Mouse (Mus musculus): ENCODE results near the gene Grasp. TPM values are rescaled to one million over a fixed set of nuclear protein-coding genes. Genes with fewer than 3 reads are reported as not detected.

Grasp gene
- total and polyA plus RNA-seq, 3 experiments, result 7.6 to 11.5 (median 10.9) TPM

DNA sequence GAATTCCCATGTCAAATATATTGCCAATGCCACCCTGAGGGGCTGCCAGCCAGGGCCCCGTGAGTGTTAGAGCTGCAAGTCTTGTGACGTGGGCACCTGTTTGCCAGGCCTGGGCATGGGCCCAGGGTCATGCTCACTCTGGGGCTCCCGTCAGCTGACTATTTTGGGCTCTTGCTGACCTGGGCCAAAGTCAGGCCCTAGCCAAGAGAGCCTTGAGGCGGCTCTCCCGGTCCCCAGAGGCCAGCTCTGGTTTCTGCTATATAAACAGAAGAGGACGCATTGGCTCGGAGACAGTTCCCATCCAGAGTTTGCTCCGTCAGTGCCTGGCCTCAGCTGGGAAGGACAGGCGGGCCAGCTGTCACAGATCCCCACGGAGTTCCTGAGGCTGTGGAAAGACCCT, 36.4 kb downstream of the Grasp start:
- Histone ChIP-seq H3K27ac (peak overlapping the region; percentile 91), H3K4me1 (ENCODE audit: control insufficient read depth, insufficient read depth, low read length) (peaks cover 18% of the 10 kb centered on the region), H3K4me3 (no peak overlapping the region), H3K27me3 (ENCODE audit: control insufficient read depth, insufficient read depth, low read length) (no peaks in the 10 kb centered on the region), H3K9ac (ENCODE audit: low read depth, low read length) (peak overlapping the region; percentile 74), H3K79me2 (replicated peaks; ENCODE audit: control insufficient read depth, insufficient read depth, low read length) (no peaks in the 10 kb centered on the region), H3K36me3 (ENCODE audit: control insufficient read depth, insufficient read depth, low read length) (no peaks in the 10 kb centered on the region)
- intact Hi-C loops (cut with DNase I), result no loop called here
- 13% methylated on average over 10 of the region's 10 CpGs for WGBS
- peak; percentile 85 for TF ChIP-seq POLR2A (IDR thresholded peaks at IDR 0.05; ENCODE audit: insufficient read depth, low read depth, low read length)
- no peak; the same call in 1 of the 2 replicates for TF ChIP-seq CTCF (IDR thresholded peaks at IDR 0.05)
- TF ChIP-seq EP300 (IDR thresholded peaks at IDR 0.05; ENCODE audit: insufficient read depth, low read depth, low read length), result peak; percentile 97
- DNase-seq, result peak; percentile 84 to 92

DNA sequence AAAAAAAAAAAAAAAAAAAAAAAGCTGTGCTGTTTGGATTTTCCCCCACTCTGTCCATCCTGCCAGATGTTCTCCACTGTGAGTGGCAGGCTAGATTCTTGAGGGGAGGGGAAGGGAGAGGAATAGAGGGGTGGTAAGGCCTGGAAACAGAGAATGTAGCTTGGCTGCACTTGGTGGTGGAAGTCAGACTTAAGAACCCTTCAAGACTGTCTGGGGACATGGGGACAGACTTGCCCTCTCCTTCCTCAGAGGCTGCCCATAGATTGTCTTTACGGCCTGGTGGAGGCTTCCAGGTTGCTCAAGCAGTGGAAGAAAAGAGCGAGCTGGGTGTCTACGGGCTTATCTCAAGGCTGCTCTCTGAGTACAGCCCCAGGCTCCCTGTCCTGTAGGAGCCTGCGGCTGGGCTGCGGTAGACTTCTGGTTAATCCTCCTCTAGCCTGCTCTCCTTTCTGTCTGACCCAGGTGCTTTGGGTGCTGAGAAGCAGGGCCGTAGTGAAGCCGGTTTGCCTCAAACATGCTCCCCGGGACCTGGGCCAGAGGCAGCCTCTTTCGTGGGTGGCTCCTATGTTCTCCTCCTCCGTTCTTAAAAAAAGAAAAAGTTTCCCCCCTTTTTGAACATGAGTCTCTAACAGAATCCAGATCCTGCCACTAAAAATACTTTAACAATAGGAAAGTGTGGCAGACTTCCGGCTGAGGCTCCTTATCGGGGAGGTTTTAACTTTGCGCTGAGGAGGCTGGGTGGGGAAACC, 37.1 kb downstream of the Grasp start:
- WGBS, result 9% methylated on average over 13 of the region's 13 CpGs
- peak overlapping the region; percentile 91 for H3K27ac ChIP-seq
- TF ChIP-seq POLR2A (IDR thresholded peaks at IDR 0.05; ENCODE audit: insufficient read depth, low read depth, low read length), result no peak; the same call in 1 of the 2 replicates
- TF ChIP-seq EP300 (IDR thresholded peaks at IDR 0.05; ENCODE audit: insufficient read depth, low read depth, low read length), result 0 out of 2 replicates have a peak, but pooled peaks have one; percentile 34
- no peak for TF ChIP-seq CTCF (IDR thresholded peaks at IDR 0.05)
- no peaks in the 10 kb centered on the region for H3K27me3 ChIP-seq (ENCODE audit: control insufficient read depth, insufficient read depth, low read length)
- peaks cover 23% of the 10 kb centered on the region for H3K4me1 ChIP-seq (ENCODE audit: control insufficient read depth, insufficient read depth, low read length)
- H3K36me3 ChIP-seq (ENCODE audit: control insufficient read depth, insufficient read depth, low read length), result no peaks in the 10 kb centered on the region
- peak overlapping the region; percentile 21 for H3K4me3 ChIP-seq
- intact Hi-C loops (cut with DNase I), result no loop called here
- H3K9ac ChIP-seq (ENCODE audit: low read depth, low read length), result peak overlapping the region; percentile 74
- H3K79me2 ChIP-seq (replicated peaks; ENCODE audit: control insufficient read depth, insufficient read depth, low read length), result no peaks in the 10 kb centered on the region
- peak; percentile 57 to 63 for DNase-seq

DNA sequence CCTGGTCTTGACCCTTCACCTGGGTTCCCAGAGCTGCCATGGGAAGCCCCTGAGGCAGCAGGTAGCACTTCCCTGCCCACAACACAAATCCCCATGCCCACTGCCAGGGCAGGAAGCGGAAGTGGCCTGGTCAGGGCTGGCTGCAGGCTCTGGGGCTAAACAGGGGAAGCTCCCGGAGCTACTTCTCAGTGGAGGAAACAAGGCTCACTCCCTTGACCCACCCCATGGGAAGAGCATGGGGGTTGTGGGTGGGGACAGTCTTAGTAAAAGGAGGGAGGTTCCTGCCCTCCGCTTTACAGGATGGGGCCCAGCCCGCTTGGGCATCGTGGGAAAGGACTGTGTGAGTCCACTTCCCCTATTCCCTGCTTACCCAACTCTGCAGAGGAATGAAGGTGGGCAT, 38.5 kb downstream of the Grasp start:
- Histone ChIP-seq H3K4me1 (ENCODE audit: control insufficient read depth, insufficient read depth, low read length) (peaks cover 27% of the 10 kb centered on the region), H3K4me3 (no peak overlapping the region), H3K36me3 (ENCODE audit: control insufficient read depth, insufficient read depth, low read length) (no peaks in the 10 kb centered on the region), H3K9ac (ENCODE audit: low read depth, low read length) (no peak overlapping the region), H3K27me3 (ENCODE audit: control insufficient read depth, insufficient read depth, low read length) (no peaks in the 10 kb centered on the region), H3K79me2 (replicated peaks; ENCODE audit: control insufficient read depth, insufficient read depth, low read length) (no peaks in the 10 kb centered on the region), H3K27ac (peak overlapping the region; percentile 91; the same call in 1 of the 2 replicates)
- intact Hi-C loops (cut with DNase I), result no loop called here
- 55% methylated on average over 5 of the region's 5 CpGs for WGBS
- TF ChIP-seq EP300 (IDR thresholded peaks at IDR 0.05; ENCODE audit: insufficient read depth, low read depth, low read length), result no peak
- TF ChIP-seq CTCF (IDR thresholded peaks at IDR 0.05), result no peak
- TF ChIP-seq POLR2A (IDR thresholded peaks at IDR 0.05; ENCODE audit: insufficient read depth, low read depth, low read length), result no peak
- DNase-seq, result peak; percentile 60 to 72

DNA sequence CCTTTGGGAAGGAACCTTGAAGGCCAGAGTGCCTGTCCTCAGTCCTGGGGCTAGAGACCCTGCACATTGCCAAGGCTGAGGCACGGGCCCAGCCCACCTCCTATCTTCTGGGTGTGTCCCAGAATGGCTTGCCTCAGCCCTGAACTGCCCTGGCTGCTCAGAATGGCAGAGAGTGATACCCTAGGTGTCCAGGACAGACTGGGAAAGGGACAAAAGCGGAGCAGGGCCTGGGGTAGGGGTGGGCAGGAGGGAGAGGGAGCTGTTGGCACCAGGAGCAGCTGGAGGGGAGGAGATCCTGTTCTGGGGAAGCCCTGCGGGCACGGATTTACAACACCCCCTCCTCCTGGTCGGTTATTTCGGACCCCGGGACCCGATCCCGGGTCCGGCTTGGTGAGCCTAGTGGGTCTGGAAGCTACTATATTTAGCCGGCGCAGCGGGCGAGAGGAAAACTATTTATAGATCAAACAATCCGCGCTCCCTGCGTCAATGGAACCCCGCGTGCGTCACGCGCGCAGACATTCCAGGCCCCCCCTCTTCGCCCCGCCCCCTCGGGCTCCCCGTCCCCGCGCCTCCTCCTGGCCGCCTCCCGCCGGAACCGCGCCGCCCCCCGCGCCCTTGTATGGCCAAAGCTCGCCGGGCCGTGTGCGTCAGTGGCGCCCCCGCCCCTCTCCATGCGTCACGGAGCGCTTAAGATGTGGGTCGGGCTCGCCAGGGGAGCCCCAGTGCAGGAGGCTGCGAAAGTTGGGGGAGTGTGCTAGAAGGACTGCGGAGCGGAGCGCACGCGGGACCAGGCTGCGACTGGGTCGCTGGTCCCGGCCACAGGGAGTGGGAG, 42.4 kb downstream of the Grasp start:
- H3K79me2 ChIP-seq (replicated peaks; ENCODE audit: control insufficient read depth, insufficient read depth, low read length), result no peaks in the 10 kb centered on the region
- H3K27ac ChIP-seq, result peak overlapping the region; percentile 85
- WGBS, result 2% methylated on average over 57 of the region's 57 CpGs
- no peaks in the 10 kb centered on the region for H3K27me3 ChIP-seq (ENCODE audit: control insufficient read depth, insufficient read depth, low read length)
- peak; percentile 89 for TF ChIP-seq POLR2A (IDR thresholded peaks at IDR 0.05; ENCODE audit: insufficient read depth, low read depth, low read length)
- peak; percentile 52 for TF ChIP-seq CTCF (IDR thresholded peaks at IDR 0.05)
- peak; percentile 43; the same call in 1 of the 2 replicates for TF ChIP-seq EP300 (IDR thresholded peaks at IDR 0.05; ENCODE audit: insufficient read depth, low read depth, low read length)
- no peaks in the 10 kb centered on the region for H3K36me3 ChIP-seq (ENCODE audit: control insufficient read depth, insufficient read depth, low read length)
- H3K9ac ChIP-seq (ENCODE audit: low read depth, low read length), result peak overlapping the region; percentile 70
- intact Hi-C loops (cut with DNase I), result loop anchor here (1.0 to 2.0 kb wide), 2 partner anchors 16 to 19 kb away; no protein-coding TSS in a partner anchor
- DNase-seq, result peak; percentile 97
- H3K4me3 ChIP-seq, result peak overlapping the region; percentile 61
- H3K4me1 ChIP-seq (ENCODE audit: control insufficient read depth, insufficient read depth, low read length), result peaks cover 19% of the 10 kb centered on the region

DNA sequence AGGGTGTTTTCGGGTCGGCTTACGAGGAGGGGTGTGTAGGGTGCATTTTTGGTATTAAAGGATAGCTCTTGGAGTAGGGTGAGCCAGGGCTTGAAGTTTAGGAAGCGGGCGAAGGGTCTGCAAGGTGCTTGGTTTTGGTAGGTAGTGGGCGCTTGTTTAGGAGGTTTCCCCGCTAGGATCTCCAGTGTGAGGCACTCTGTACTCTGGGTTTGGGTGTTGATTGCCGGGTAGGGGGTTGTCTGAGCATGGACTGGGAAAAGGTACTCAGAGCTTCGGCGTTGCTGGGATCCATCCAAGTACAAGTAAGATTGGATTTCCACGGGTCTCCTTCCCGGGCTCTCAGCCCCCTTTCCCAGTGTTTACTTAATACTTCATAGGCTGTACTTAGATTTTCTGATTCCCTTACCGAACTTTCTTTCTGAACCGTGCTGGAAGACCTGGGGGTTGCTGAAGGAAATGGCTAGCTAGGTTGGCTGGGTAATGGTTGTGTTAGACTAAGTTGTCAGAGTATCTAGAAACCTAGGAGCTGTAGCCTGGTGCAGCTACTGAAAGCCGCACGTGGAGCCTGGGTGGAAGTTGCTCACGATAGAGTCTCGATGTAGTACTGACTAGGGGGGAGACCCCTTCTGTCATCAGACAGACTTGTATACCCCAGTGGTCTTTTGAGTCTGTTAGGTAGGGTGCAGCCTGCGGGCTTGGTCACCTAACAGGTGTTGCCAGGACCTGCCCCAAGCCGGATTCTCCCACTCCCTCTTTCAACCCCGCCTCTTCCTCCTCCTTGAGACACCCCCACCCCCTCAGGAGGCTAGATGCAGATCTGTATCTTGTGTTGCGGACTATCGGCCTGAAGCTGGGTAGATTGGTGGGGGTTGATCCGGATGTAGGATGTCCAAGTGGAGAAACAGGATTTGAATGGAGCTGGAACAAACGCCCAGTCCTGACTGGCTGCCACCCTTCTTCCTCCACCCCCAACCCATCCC, 43.4 kb downstream of the Grasp start:
- WGBS, result 8% methylated on average over 25 of the region's 25 CpGs
- no peak for TF ChIP-seq CTCF (IDR thresholded peaks at IDR 0.05)
- no peak for TF ChIP-seq EP300 (IDR thresholded peaks at IDR 0.05; ENCODE audit: insufficient read depth, low read depth, low read length)
- TF ChIP-seq POLR2A (IDR thresholded peaks at IDR 0.05; ENCODE audit: insufficient read depth, low read depth, low read length), result 0 out of 2 replicates have a peak, but pooled peaks have one; percentile 8
- Histone ChIP-seq H3K4me3 (peak overlapping the region; percentile 61), H3K9ac (ENCODE audit: low read depth, low read length) (peak overlapping the region; percentile 62), H3K27me3 (ENCODE audit: control insufficient read depth, insufficient read depth, low read length) (no peaks in the 10 kb centered on the region), H3K36me3 (ENCODE audit: control insufficient read depth, insufficient read depth, low read length) (no peaks in the 10 kb centered on the region), H3K4me1 (ENCODE audit: control insufficient read depth, insufficient read depth, low read length) (peaks cover 14% of the 10 kb centered on the region), H3K79me2 (replicated peaks; ENCODE audit: control insufficient read depth, insufficient read depth, low read length) (no peaks in the 10 kb centered on the region), H3K27ac (peak overlapping the region; percentile 85)
- DNase-seq, result peak in 1 of 2 experiments; percentile 53
- intact Hi-C loops (cut with DNase I), result loop anchor here (2.0 kb wide), 1 partner anchor 15 kb away; no protein-coding TSS in a partner anchor

Data from heart, adult 2 months (tissue).